Mouse (Mus musculus): ENCODE data around the gene Gatd1. TPM values are rescaled to one million over a fixed set of nuclear protein-coding genes. Genes with fewer than 3 reads are reported as not detected.
A peak's percentile ranks its signal among the peaks of the same experiment; 100 is the strongest.

Gatd1 gene
- polyA plus RNA-seq, 1 experiment from 2014 or later = 41.6 TPM

DNA sequence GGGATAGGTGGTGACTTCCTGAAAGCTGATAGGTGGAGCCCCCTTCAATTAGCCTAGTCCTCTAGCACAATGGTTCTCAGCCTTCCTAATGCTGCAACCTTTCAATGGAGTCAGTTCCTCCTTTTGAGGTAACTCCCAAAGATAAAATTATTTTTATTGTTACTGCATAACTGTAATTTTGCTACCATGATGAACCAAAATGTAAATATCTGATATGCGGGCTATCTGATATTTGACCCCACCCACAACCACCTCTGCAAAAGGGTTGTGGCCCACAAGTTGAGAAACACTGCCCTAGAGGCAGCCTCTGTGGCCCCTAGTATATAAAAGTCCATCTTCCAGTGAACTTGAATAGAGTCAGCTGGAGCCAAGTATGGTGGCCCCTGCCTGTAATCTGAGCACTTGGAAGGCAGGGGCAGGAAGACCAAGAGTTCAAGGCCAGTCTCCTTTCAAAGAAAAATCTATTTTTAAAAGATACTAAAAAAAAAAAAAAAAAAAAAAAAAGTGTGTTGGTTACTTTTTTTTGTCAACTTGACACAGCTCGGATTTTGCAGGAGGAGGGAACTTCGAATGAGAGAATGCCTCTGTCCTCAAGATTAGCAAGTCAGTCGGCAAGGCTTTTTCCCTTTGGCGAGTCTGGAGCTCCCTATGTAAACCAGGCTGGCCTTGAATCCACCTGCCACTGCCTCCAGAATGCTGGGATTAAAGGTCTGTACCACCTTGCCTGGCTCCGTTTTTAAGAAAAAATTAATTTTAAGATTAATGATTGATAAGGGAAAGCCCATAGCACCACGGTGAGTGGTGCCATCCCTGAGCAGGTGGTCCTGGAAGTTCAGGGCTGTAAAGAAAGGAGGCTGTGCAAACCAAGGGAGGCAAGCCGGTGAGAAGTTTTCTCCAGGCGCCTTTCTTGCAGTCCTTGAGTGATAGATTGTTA lies 23.3 kb downstream of the Gatd1 start:
- no peaks in the 10 kb centered on the region for H3K36me3 ChIP-seq (ENCODE audit: control insufficient read depth, insufficient read depth, low read length)
- no peaks in the 10 kb centered on the region for H3K9me3 ChIP-seq (ENCODE audit: control insufficient read depth, low read length)
- DNase-seq (ENCODE audit: low spot score) (no peak), ATAC-seq (replicated peaks; ENCODE audit: low FRiP score) (no peak)
- peaks cover 57% of the 10 kb centered on the region for H3K4me1 ChIP-seq (replicated peaks; ENCODE audit: control insufficient read depth, insufficient read depth, low read length)
- H3K27ac ChIP-seq (ENCODE audit: low read depth, low read length) = peak overlapping the region; percentile 90
- 52% methylated on average over 9 of the region's 9 CpGs for WGBS
- peak overlapping the region; percentile 26; the same call in 1 of the 2 replicates for H3K9ac ChIP-seq (ENCODE audit: low read depth, low read length)
- H3K27me3 ChIP-seq (replicated peaks; ENCODE audit: control insufficient read depth, insufficient read depth, low read length) = no peaks in the 10 kb centered on the region
- H3K4me2 ChIP-seq = peak overlapping the region; percentile 96
- peak overlapping the region; percentile 75; the same call in 1 of the 2 replicates for H3K4me3 ChIP-seq (ENCODE audit: low read depth, low read length)

GRCm38 (mm10) chr7:141388487-141389109 lies 25.3 kb downstream of the Gatd1 start:
- H3K9me3 ChIP-seq (ENCODE audit: control insufficient read depth, low read length) = no peaks in the 10 kb centered on the region
- DNase-seq (ENCODE audit: low spot score) (no peak), ATAC-seq (replicated peaks; ENCODE audit: low FRiP score) (peak; percentile 53)
- peak overlapping the region; percentile 90 for H3K27ac ChIP-seq (ENCODE audit: low read depth, low read length)
- H3K27me3 ChIP-seq (replicated peaks; ENCODE audit: control insufficient read depth, insufficient read depth, low read length) = 0 out of 2 replicates have a peak, but pooled peaks cover 2% of the 10 kb centered on the region
- peak overlapping the region; percentile 34; the same call in 1 of the 2 replicates for H3K9ac ChIP-seq (ENCODE audit: low read depth, low read length)
- no peaks in the 10 kb centered on the region for H3K36me3 ChIP-seq (ENCODE audit: control insufficient read depth, insufficient read depth, low read length)
- H3K4me3 ChIP-seq (ENCODE audit: low read depth, low read length) = 0 out of 2 replicates have a peak overlapping the region, but pooled peaks have one; percentile 5
- 36% methylated on average over 3 of the region's 3 CpGs for WGBS
- peaks cover 45% of the 10 kb centered on the region for H3K4me1 ChIP-seq (replicated peaks; ENCODE audit: control insufficient read depth, insufficient read depth, low read length)
- H3K4me2 ChIP-seq = peak overlapping the region; percentile 34

GRCm38 (mm10) chr7:141387807-141388486 lies 26.0 kb downstream of the Gatd1 start:
- Histone ChIP-seq H3K4me3 (ENCODE audit: low read depth, low read length) (no peak overlapping the region), H3K36me3 (ENCODE audit: control insufficient read depth, insufficient read depth, low read length) (no peaks in the 10 kb centered on the region), H3K4me1 (replicated peaks; ENCODE audit: control insufficient read depth, insufficient read depth, low read length) (peaks cover 40% of the 10 kb centered on the region), H3K27ac (ENCODE audit: low read depth, low read length) (peak overlapping the region; percentile 90), H3K9ac (ENCODE audit: low read depth, low read length) (0 out of 2 replicates have a peak overlapping the region, but pooled peaks have one; percentile 34), H3K27me3 (replicated peaks; ENCODE audit: control insufficient read depth, insufficient read depth, low read length) (0 out of 2 replicates have a peak, but pooled peaks cover 2% of the 10 kb centered on the region), H3K9me3 (ENCODE audit: control insufficient read depth, low read length) (no peaks in the 10 kb centered on the region), H3K4me2 (peak overlapping the region; percentile 34)
- ATAC-seq (replicated peaks; ENCODE audit: low FRiP score) (no peak), DNase-seq (ENCODE audit: low spot score) (no peak)
- 45% methylated on average over 2 of the region's 2 CpGs for WGBS

DNA sequence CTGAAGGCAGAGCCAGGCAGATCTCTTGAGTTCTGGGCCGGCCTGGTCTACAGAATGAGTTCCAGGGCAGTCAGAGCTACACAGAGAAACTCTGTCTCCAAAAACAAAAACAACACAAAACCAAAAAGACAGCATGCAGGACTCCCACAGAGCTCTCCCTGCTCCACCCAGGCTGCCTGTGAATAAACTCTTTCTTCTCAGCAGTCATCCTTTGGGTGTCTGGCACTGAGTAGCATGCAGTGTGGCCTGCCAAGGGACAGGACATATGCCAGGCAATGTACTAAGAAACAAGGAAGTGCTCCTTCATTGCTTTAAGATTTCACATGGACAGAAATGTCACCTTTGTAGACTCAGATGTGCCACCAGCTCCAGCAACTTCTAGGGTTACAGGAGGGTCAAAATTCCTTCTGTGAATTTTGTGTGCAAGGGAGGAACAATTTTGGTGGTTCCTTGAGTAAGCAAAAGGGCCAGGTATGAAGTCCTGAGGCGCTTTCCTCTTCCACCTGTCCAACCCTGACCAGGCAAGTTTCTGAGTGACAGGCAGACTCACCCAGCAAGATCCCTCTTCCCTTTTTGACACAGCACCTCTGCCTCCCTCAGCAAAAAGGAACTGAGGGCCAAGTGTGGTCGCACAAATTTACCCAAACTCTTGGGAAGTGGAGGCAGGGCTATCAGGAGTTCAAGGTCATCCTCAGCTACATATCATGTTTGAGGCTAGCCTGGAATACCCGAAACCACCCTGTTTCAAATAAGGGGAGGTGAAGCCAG lies 32.7 kb downstream of the Gatd1 start:
- no peak overlapping the region for H3K4me2 ChIP-seq
- DNase-seq (ENCODE audit: low spot score) (no peak), ATAC-seq (replicated peaks; ENCODE audit: low FRiP score) (no peak)
- no peak overlapping the region for H3K27ac ChIP-seq (ENCODE audit: low read depth, low read length)
- no peak overlapping the region for H3K4me3 ChIP-seq (ENCODE audit: low read depth, low read length)
- H3K4me1 ChIP-seq (replicated peaks; ENCODE audit: control insufficient read depth, insufficient read depth, low read length) = no peaks in the 10 kb centered on the region; the same call in 1 of the 2 replicates
- no peak overlapping the region for H3K9ac ChIP-seq (ENCODE audit: low read depth, low read length)
- no peaks in the 10 kb centered on the region for H3K9me3 ChIP-seq (ENCODE audit: control insufficient read depth, low read length)
- H3K27me3 ChIP-seq (replicated peaks; ENCODE audit: control insufficient read depth, insufficient read depth, low read length) = 0 out of 2 replicates have a peak, but pooled peaks cover 2% of the 10 kb centered on the region
- 66% methylated on average over 4 of the region's 4 CpGs for WGBS
- H3K36me3 ChIP-seq (ENCODE audit: control insufficient read depth, insufficient read depth, low read length) = no peaks in the 10 kb centered on the region

DNA sequence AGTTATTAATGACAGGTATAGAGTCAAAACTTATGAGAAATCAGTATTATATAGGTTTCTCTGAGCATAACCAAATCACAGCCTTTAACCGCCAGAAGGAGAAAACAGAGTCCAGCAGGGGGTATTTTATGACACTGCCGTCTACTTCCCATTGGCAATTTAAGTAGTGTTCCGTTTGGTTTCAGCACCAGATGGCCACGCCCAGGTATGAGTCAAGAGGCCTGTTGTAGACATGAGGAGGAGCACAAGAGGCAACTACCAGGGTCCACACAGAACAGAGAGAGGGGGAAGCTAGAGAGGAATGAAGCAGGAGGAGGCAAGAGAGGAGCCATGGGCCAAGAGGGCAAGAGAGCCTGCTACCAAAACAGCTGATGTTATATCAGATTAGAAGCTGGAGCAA lies 34.4 kb downstream of the Gatd1 start:
- Histone ChIP-seq H3K9me3 (ENCODE audit: control insufficient read depth, low read length) (no peaks in the 10 kb centered on the region), H3K4me1 (replicated peaks; ENCODE audit: control insufficient read depth, insufficient read depth, low read length) (no peaks in the 10 kb centered on the region; the same call in 1 of the 2 replicates), H3K36me3 (ENCODE audit: control insufficient read depth, insufficient read depth, low read length) (no peaks in the 10 kb centered on the region), H3K27me3 (replicated peaks; ENCODE audit: control insufficient read depth, insufficient read depth, low read length) (0 out of 2 replicates have a peak, but pooled peaks cover 2% of the 10 kb centered on the region), H3K4me3 (ENCODE audit: low read depth, low read length) (no peak overlapping the region), H3K27ac (ENCODE audit: low read depth, low read length) (no peak overlapping the region), H3K4me2 (no peak overlapping the region), H3K9ac (ENCODE audit: low read depth, low read length) (no peak overlapping the region)
- WGBS = 62% methylated on average over 4 of the region's 4 CpGs
- DNase-seq (ENCODE audit: low spot score) = no peak
- ATAC-seq (replicated peaks; ENCODE audit: low FRiP score) = no peak

DNA sequence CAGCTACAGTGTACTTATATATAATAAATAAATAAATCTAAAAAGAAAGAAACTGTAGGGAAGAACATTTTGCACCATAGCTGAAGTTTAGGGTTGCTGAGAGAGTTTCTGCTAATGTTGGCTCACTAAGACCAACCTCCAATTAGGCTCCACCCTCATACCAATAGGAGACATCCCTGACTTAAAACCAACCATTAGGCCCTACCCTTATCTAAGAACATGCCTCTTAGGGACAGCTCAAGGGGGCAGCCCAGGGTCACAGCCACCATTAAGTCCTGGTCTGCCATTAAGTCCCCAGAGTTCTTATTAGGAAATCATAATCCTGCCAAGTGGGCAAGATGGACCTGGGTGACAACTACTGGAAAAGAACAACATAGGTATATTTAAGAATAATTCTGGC lies 39.5 kb downstream of the Gatd1 start:
- no peak for DNase-seq (ENCODE audit: low spot score)
- Histone ChIP-seq H3K36me3 (ENCODE audit: control insufficient read depth, insufficient read depth, low read length) (no peaks in the 10 kb centered on the region), H3K4me3 (ENCODE audit: low read depth, low read length) (no peak overlapping the region), H3K9ac (ENCODE audit: low read depth, low read length) (no peak overlapping the region), H3K4me1 (replicated peaks; ENCODE audit: control insufficient read depth, insufficient read depth, low read length) (peaks cover 3% of the 10 kb centered on the region; the same call in 1 of the 2 replicates), H3K27me3 (replicated peaks; ENCODE audit: control insufficient read depth, insufficient read depth, low read length) (no peaks in the 10 kb centered on the region), H3K9me3 (ENCODE audit: control insufficient read depth, low read length) (no peaks in the 10 kb centered on the region), H3K4me2 (no peak overlapping the region), H3K27ac (ENCODE audit: low read depth, low read length) (no peak overlapping the region)
- ATAC-seq (replicated peaks; ENCODE audit: low FRiP score) = peak; percentile 51; the same call in 1 of the 2 replicates

- no peak overlapping the region for H3K9ac ChIP-seq (ENCODE audit: low read depth, low read length)
- WGBS = 81% methylated on average over 6 of the region's 6 CpGs
- no peak overlapping the region for H3K4me2 ChIP-seq
- H3K27me3 ChIP-seq (replicated peaks; ENCODE audit: control insufficient read depth, insufficient read depth, low read length) = no peaks in the 10 kb centered on the region
- ATAC-seq (replicated peaks; ENCODE audit: low FRiP score) (no peak), DNase-seq (ENCODE audit: low spot score) (no peak)
- no peak overlapping the region for H3K4me3 ChIP-seq (ENCODE audit: low read depth, low read length)
- no peaks in the 10 kb centered on the region for H3K36me3 ChIP-seq (ENCODE audit: control insufficient read depth, insufficient read depth, low read length)
- peaks cover 3% of the 10 kb centered on the region; the same call in 1 of the 2 replicates for H3K4me1 ChIP-seq (replicated peaks; ENCODE audit: control insufficient read depth, insufficient read depth, low read length)
- H3K27ac ChIP-seq (ENCODE audit: low read depth, low read length) = no peak overlapping the region; the same call in 1 of the 2 replicates
- H3K9me3 ChIP-seq (ENCODE audit: control insufficient read depth, low read length) = no peaks in the 10 kb centered on the region
Measured at GRCm38 (mm10) chr7:141373611-141374010, 40.3 kb downstream of the Gatd1 start.
